Mouse (Mus musculus): ENCODE data around the gene Btg1.

DNA sequence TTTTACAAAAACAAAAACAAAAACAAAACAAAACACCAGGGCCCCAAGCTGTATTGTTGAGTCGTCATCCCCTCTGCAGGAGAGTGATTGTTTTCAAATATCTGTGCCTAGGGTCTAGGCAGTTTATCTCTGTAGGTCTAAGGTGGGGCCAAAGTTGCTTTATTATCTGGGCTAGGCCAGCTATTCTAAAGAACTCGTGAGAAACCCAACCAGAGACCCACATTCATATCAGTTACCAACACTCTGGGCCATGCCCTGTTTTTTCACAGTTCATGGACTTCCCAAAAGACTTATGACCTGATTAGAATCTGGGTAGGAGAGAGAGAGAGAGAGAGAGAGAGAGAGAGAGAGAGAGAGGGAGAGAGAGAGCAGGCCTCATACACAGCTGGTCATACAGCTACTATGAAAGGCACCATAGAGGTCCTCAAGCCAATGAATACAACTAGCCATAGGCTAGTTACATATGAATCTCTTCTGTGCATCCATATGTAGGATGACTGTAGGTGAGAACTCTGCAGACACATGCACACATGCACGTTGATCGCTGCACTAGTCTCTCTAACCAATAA, 9.1 kb upstream of the Btg1 start:
- no peak for TF ChIP-seq CTCF (IDR thresholded peaks at IDR 0.05; ENCODE audit: borderline replicate concordance, insufficient read depth, low read length)
- TF ChIP-seq POLR2A (IDR thresholded peaks at IDR 0.05; ENCODE audit: low read depth, low read length), result no peak

Data from embryonic fibroblast, embryonic 13.5 days (primary cell).